Mouse (Mus musculus) lung, adult 2 months (tissue): ENCODE measurements around the gene Hmces.

ENCODE experiments used
- CTCF ChIP-seq: fragments of 200-500 bp; IDR thresholded peaks from 2 replicates; pipeline ENCODE4 v1.5.1; 2011; ENCODE audit warnings: mild to moderate bottlenecking, low read length, control low read depth; ENCODE audit not compliant: insufficient read depth
- POLR2A ChIP-seq: fragments of 200-500 bp; IDR thresholded peaks from 2 replicates; pipeline ENCODE4 v1.6.1; 2011; ENCODE audit warnings: low read depth, mild to moderate bottlenecking, control low read depth, low read length, borderline replicate concordance; ENCODE audit errors: extremely low read depth

DNA sequence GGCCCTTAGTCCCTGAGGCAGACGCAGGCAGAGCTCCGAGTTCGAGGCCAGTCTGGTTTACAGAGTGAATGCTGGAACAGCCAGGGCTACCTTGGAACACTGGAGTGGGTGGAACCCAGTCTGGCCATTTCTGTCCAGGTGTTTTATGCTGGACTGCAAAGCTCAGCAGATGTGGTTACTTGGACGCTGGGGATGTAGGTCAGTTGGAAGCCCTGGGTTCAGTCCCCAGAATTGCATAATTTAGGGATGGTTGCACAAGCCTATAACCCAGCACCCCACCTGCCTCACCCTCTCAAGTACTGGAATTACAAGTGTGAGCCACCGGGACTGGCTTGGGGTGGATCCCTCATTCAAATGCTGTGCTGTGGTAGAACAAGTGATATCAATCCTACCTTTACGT lies 47.5 kb upstream of the Hmces start:
- TF ChIP-seq POLR2A = no peak
- no peak for TF ChIP-seq CTCF
